Mouse (Mus musculus): ENCODE measurements around the gene Slc3a1. TPM values are rescaled to one million over a fixed set of nuclear protein-coding genes. Genes with fewer than 3 reads are reported as not detected.

Slc3a1 gene
- polyA plus RNA-seq (2014; fragmentation: Nextera tagmentation; extraction: Ambion mirVana) = 0.17 and 0.34 TPM in 2 replicates

DNA sequence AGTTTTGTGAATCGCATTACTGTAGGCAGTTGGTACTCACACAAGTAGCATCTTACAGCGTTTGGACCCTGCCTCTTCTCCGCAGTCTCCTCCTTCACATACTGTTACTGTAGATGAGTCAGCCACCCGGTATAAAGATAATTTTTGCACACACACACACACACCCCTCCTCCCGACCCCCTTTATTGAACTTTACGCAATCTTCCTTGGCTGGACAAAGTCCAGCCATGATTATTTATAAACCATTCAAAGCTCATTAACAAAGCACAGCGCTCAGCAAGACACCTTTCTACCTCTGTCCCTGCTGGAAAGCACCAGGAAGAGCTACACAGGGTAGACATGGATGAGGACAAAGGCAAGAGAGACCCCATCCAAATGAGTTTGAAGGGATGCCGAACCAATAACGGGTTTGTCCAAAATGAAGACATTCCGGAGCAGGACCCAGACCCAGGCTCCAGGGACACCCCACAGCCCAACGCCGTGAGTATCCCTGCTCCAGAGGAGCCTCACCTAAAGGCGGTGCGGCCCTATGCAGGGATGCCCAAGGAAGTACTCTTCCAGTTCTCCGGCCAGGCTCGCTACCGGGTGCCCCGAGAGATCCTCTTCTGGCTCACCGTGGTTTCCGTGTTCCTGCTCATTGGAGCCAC lies at the start of gene Slc3a1:
TSS of gene Slc3a1 (plus strand) at position 284 of the 647 bp plus-strand sequence.
- no peak within 1 kb of the TSS for H3K4me3 ChIP-seq (ENCODE audit: low read depth, low read length)
- H3K9ac ChIP-seq (ENCODE audit: low read length) = no peak within 1 kb of the TSS
- no peaks in the 10 kb centered on the region for H3K27me3 ChIP-seq (ENCODE audit: control insufficient read depth, insufficient read depth, low read length)
- H3K4me1 ChIP-seq (ENCODE audit: control insufficient read depth, insufficient read depth, low read length) = no peaks in the 10 kb centered on the region
- no peak within 1 kb of the TSS for H3K27ac ChIP-seq (ENCODE audit: low read depth, low read length)
- no peaks in the 10 kb centered on the region for H3K9me3 ChIP-seq (ENCODE audit: control insufficient read depth, low read length)
- H3K36me3 ChIP-seq (ENCODE audit: control insufficient read depth, insufficient read depth, low read length) = no peaks in the 10 kb centered on the region
- ATAC-seq (ENCODE audit: low FRiP score) (no peak), DNase-seq (ENCODE audit: low spot score, missing footprints) (peak; percentile 12)
- H3K4me2 ChIP-seq = no peak within 1 kb of the TSS
- 92% methylated on average over 20 of the region's 20 CpGs for WGBS

DNA sequence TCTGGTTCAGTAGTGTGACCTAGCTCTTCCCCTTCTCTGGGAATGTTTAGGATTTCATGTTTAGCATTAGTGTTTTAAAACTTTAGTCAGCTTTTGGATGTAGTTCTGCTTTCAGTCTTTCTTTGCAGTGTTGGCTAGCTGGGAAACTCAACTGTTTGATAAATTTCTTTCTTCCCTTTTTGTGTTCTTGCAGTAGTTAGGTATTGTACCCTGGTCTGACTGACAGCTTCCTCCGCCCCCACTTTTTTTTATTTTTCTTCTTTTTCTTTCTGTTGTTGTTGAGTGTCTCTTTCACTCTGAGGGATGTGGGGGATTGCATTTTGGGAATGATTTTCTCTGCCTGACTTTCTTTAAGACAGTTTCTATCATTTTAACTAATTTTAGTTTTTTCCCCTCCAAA lies 46.5 kb upstream of the Slc3a1 start:
- 91% methylated on average over 1 of the region's 1 CpGs for WGBS
- Histone ChIP-seq H3K27ac (ENCODE audit: low read depth, low read length) (no peak overlapping the region), H3K4me3 (ENCODE audit: low read depth, low read length) (no peak overlapping the region), H3K4me2 (no peak overlapping the region), H3K9me3 (ENCODE audit: control insufficient read depth, low read length) (no peaks in the 10 kb centered on the region), H3K9ac (ENCODE audit: low read length) (no peak overlapping the region), H3K4me1 (ENCODE audit: control insufficient read depth, insufficient read depth, low read length) (no peaks in the 10 kb centered on the region), H3K27me3 (ENCODE audit: control insufficient read depth, insufficient read depth, low read length) (no peaks in the 10 kb centered on the region), H3K36me3 (ENCODE audit: control insufficient read depth, insufficient read depth, low read length) (no peaks in the 10 kb centered on the region)
- DNase-seq (ENCODE audit: low spot score, missing footprints) (peak; percentile 73), ATAC-seq (ENCODE audit: low FRiP score) (no peak)

- 93% methylated on average over 2 of the region's 2 CpGs for WGBS
- H3K4me2 ChIP-seq = no peak overlapping the region
- no peak overlapping the region for H3K4me3 ChIP-seq (ENCODE audit: low read depth, low read length)
- H3K4me1 ChIP-seq (ENCODE audit: control insufficient read depth, insufficient read depth, low read length) = 0 out of 2 replicates have a peak, but pooled peaks cover 1% of the 10 kb centered on the region
- H3K9me3 ChIP-seq (ENCODE audit: control insufficient read depth, low read length) = no peaks in the 10 kb centered on the region
- H3K27ac ChIP-seq (ENCODE audit: low read depth, low read length) = no peak overlapping the region
- ATAC-seq (ENCODE audit: low FRiP score) (no peak), DNase-seq (ENCODE audit: low spot score, missing footprints) (no peak)
- no peaks in the 10 kb centered on the region for H3K27me3 ChIP-seq (ENCODE audit: control insufficient read depth, insufficient read depth, low read length)
- H3K9ac ChIP-seq (ENCODE audit: low read length) = no peak overlapping the region
- no peaks in the 10 kb centered on the region for H3K36me3 ChIP-seq (ENCODE audit: control insufficient read depth, insufficient read depth, low read length)
Measured at GRCm38 (mm10) chr17:84982735-84983134, 45.4 kb upstream of the Slc3a1 start.

DNA sequence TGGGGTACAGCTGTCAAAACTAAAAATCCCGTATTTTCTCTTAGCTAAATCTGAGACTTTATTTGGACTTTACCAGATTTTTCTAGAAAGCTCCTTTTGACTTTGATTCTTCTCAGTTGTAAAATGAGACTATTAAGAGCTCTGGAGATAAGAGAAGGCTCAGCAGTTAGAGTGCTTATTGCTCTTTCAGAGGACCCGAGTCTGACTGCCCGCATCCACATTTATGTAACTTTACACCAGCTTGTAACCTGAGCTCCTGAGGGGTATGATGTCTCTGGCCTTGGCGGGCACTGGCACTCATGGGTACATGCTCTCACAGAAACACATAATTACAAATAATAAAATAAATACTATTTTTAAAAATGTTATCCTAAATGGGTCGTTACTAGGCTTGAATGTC lies 41.8 kb upstream of the Slc3a1 start:
- H3K4me2 ChIP-seq = no peak overlapping the region
- no peaks in the 10 kb centered on the region for H3K9me3 ChIP-seq (ENCODE audit: control insufficient read depth, low read length)
- no peak overlapping the region for H3K4me3 ChIP-seq (ENCODE audit: low read depth, low read length)
- DNase-seq (ENCODE audit: low spot score, missing footprints) = no peak
- H3K27ac ChIP-seq (ENCODE audit: low read depth, low read length) = no peak overlapping the region
- H3K4me1 ChIP-seq (ENCODE audit: control insufficient read depth, insufficient read depth, low read length) = 0 out of 2 replicates have a peak, but pooled peaks cover 2% of the 10 kb centered on the region
- ATAC-seq (ENCODE audit: low FRiP score) = no peak
- H3K27me3 ChIP-seq (ENCODE audit: control insufficient read depth, insufficient read depth, low read length) = no peaks in the 10 kb centered on the region
- 76% methylated on average over 5 of the region's 5 CpGs for WGBS
- H3K9ac ChIP-seq (ENCODE audit: low read length) = no peak overlapping the region
- H3K36me3 ChIP-seq (ENCODE audit: control insufficient read depth, insufficient read depth, low read length) = no peaks in the 10 kb centered on the region

DNA sequence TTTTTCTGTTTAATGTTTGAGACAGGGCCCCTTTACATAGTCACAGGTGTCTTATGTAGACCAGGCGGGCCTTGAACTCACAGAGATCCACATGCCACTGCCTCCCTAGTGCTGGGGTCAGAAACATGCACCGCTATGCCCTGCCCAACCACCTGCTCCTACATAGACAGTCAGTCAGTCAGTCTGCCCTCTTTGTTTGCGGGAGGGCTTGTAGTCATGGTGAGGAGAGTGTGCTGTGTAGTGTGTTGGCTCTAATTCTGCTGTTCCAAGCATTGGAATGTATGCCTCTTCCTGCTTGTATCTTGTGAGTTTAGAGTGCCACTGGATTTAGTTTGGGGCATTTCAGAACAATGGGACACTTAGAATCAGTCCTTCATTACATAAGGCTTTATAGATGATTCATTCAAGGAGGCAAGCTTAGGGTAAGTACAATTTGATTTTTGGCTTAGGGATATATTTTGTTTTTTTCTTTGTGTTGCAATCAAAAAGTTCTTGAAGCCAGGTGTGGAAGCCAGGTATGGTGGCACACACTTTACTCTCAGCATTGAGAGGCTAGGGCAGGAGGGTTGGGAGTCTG lies 40.3 kb upstream of the Slc3a1 start:
- 84% methylated on average over 3 of the region's 3 CpGs for WGBS
- H3K36me3 ChIP-seq (ENCODE audit: control insufficient read depth, insufficient read depth, low read length) = no peaks in the 10 kb centered on the region
- no peak overlapping the region for H3K4me3 ChIP-seq (ENCODE audit: low read depth, low read length)
- no peaks in the 10 kb centered on the region for H3K27me3 ChIP-seq (ENCODE audit: control insufficient read depth, insufficient read depth, low read length)
- 0 out of 2 replicates have a peak, but pooled peaks cover 2% of the 10 kb centered on the region for H3K4me1 ChIP-seq (ENCODE audit: control insufficient read depth, insufficient read depth, low read length)
- no peak overlapping the region for H3K27ac ChIP-seq (ENCODE audit: low read depth, low read length)
- no peak for ATAC-seq (ENCODE audit: low FRiP score)
- H3K4me2 ChIP-seq = no peak overlapping the region
- DNase-seq (ENCODE audit: low spot score, missing footprints) = peak; percentile 41
- no peaks in the 10 kb centered on the region for H3K9me3 ChIP-seq (ENCODE audit: control insufficient read depth, low read length)
- no peak overlapping the region for H3K9ac ChIP-seq (ENCODE audit: low read length)

DNA sequence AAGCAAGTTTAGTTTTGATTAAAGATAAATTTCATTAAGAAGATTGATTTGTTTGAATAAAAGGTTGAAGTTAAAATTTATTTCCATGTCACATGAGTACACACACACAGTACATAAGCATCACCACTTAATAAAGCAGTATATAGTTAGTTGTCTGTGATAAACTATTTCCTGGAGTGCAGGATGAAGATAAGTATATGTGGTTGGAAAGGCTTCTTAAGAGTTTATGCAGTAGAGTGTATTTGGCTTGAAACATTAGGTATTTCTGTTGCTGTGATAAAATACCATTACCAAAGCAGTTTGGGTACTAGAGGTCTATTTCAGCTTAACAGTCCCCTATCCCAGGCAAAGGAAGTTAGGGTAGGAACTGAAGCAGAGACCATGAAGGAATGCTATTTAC lies 39.7 kb upstream of the Slc3a1 start:
- Histone ChIP-seq H3K4me2 (no peak overlapping the region), H3K9me3 (ENCODE audit: control insufficient read depth, low read length) (no peaks in the 10 kb centered on the region)

GRCm38 (mm10) chr17:84995844-84996243 lies 32.3 kb upstream of the Slc3a1 start:
- no peaks in the 10 kb centered on the region for H3K9me3 ChIP-seq (ENCODE audit: control insufficient read depth, low read length)
- no peak overlapping the region for H3K27ac ChIP-seq (ENCODE audit: low read depth, low read length)
- no peaks in the 10 kb centered on the region for H3K4me1 ChIP-seq (ENCODE audit: control insufficient read depth, insufficient read depth, low read length)
- H3K9ac ChIP-seq (ENCODE audit: low read length) = no peak overlapping the region
- 93% methylated on average over 6 of the region's 6 CpGs for WGBS
- ATAC-seq (ENCODE audit: low FRiP score) = no peak
- no peak overlapping the region for H3K4me2 ChIP-seq
- no peak for DNase-seq (ENCODE audit: low spot score, missing footprints)
- H3K4me3 ChIP-seq (ENCODE audit: low read depth, low read length) = no peak overlapping the region
- no peaks in the 10 kb centered on the region for H3K27me3 ChIP-seq (ENCODE audit: control insufficient read depth, insufficient read depth, low read length)
- H3K36me3 ChIP-seq (ENCODE audit: control insufficient read depth, insufficient read depth, low read length) = no peaks in the 10 kb centered on the region

More for the DNA sequence above, 39.7 kb upstream of the Slc3a1 start:
- ATAC-seq (ENCODE audit: low FRiP score) = no peak
- Histone ChIP-seq H3K27ac (ENCODE audit: low read depth, low read length) (no peak overlapping the region), H3K27me3 (ENCODE audit: control insufficient read depth, insufficient read depth, low read length) (no peaks in the 10 kb centered on the region), H3K36me3 (ENCODE audit: control insufficient read depth, insufficient read depth, low read length) (no peaks in the 10 kb centered on the region), H3K4me1 (ENCODE audit: control insufficient read depth, insufficient read depth, low read length) (0 out of 2 replicates have a peak, but pooled peaks cover 2% of the 10 kb centered on the region), H3K9ac (ENCODE audit: low read length) (no peak overlapping the region), H3K4me3 (ENCODE audit: low read depth, low read length) (no peak overlapping the region)
- peak; percentile 54 for DNase-seq (ENCODE audit: low spot score, missing footprints)

GRCm38 (mm10) chr17:84997639-84998038 lies 30.5 kb upstream of the Slc3a1 start:
- no peaks in the 10 kb centered on the region for H3K4me1 ChIP-seq (ENCODE audit: control insufficient read depth, insufficient read depth, low read length)
- ATAC-seq (ENCODE audit: low FRiP score) = no peak
- no peaks in the 10 kb centered on the region for H3K36me3 ChIP-seq (ENCODE audit: control insufficient read depth, insufficient read depth, low read length)
- no peak for DNase-seq (ENCODE audit: low spot score, missing footprints)
- no peaks in the 10 kb centered on the region for H3K9me3 ChIP-seq (ENCODE audit: control insufficient read depth, low read length)
- H3K27me3 ChIP-seq (ENCODE audit: control insufficient read depth, insufficient read depth, low read length) = no peaks in the 10 kb centered on the region
- H3K9ac ChIP-seq (ENCODE audit: low read length) = no peak overlapping the region
- 85% methylated on average over 1 of the region's 1 CpGs for WGBS
- H3K4me3 ChIP-seq (ENCODE audit: low read depth, low read length) = no peak overlapping the region
- H3K4me2 ChIP-seq = no peak overlapping the region
- H3K27ac ChIP-seq (ENCODE audit: low read depth, low read length) = no peak overlapping the region

- WGBS = 88% methylated on average over 10 of the region's 10 CpGs
- no peak overlapping the region for H3K4me2 ChIP-seq
- H3K9ac ChIP-seq (ENCODE audit: low read length) = no peak overlapping the region
- no peaks in the 10 kb centered on the region for H3K36me3 ChIP-seq (ENCODE audit: control insufficient read depth, insufficient read depth, low read length)
- H3K4me3 ChIP-seq (ENCODE audit: low read depth, low read length) = no peak overlapping the region
- H3K27me3 ChIP-seq (ENCODE audit: control insufficient read depth, insufficient read depth, low read length) = no peaks in the 10 kb centered on the region
- no peak overlapping the region for H3K27ac ChIP-seq (ENCODE audit: low read depth, low read length)
- no peaks in the 10 kb centered on the region for H3K9me3 ChIP-seq (ENCODE audit: control insufficient read depth, low read length)
- DNase-seq (ENCODE audit: low spot score, missing footprints) (no peak), ATAC-seq (ENCODE audit: low FRiP score) (no peak)
- H3K4me1 ChIP-seq (ENCODE audit: control insufficient read depth, insufficient read depth, low read length) = no peaks in the 10 kb centered on the region
Measured at GRCm38 (mm10) chr17:84999636-85000035, 28.5 kb upstream of the Slc3a1 start.

Measured in midbrain, embryonic 11.5 days (tissue).